Mouse (Mus musculus) adrenal gland, adult 2 months (tissue): Measurements from ENCODE around the gene Dctpp1. TPM values are rescaled to one million over a fixed set of nuclear protein-coding genes. Genes with fewer than 3 reads are reported as not detected.

Experiments used
- DNase-seq: peaks from one replicate; pipeline ENCODE4 v3.0.0; 2021
- polyA plus RNA-seq: library from polyadenylated mRNA; depleted of rRNA; stranded (reverse); fragments of >200 nt; gene quantifications from 2 replicates; pipeline ENCODE4 v1.2.3, GENCODE M21; 2012
- total RNA-seq, 2 experiments: library from RNA; stranded (reverse); gene quantifications; 2 replicates each; pipeline ENCODE4 v1.2.3; 2021

Dctpp1 gene
- total and polyA plus RNA-seq, 3 experiments = 34.7 to 57.1 (median 37.6) TPM

DNA sequence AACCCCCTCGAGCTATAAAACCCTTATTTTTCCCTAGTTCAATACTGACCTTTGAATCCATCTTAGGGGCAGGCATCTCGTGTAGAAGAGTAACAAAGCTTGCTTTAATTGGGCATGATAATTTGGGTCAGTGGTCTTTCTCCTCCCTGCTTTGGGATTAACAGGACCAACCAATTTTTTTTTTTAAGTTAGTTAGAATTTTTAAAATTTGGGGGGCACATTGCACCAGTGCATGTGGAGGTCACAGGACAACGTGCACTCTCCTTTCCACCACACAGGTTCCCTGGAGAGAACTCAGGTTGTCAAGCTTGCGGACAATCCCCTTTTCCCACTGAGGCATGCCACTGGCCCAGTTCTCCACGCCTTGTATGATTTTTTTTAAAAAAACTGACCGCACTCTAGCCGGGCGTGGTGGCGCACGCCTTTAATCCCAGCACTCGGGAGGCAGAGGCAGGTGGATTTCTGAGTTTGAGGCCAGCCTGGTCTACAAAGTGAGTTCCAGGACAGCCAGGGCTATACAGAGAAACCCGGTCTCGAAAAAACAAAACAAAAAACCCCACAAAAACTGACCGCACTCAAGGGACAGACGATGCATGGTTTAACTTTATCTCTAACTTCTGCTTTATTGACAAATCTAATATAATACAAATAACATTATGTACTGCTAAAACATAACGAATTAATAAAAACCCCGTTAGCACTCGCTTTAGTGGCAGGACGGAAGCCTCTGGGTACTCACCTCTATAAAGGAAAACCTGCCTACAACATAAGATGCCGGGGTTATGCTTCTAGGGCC is 28.5 kb downstream of the Dctpp1 start:
- DNase-seq = no peak

DNA sequence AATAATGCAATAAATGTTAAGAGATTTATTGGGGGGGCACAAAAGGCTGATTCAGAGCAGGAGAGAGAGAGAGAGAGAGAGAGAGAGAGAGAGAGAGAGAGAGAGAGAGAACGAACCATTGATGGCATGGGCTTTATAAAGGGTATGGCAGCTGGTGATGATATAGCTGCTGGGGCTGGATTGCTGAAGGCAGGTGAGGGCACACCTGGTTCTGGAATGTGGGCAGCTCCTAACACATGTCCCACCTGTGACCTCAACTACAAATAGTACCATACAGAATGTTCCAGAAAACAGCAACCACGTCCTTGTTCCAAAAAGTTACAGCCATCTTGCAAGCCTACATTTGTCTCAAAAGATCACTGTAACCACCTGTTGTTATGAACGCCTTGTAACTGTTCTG is 29.1 kb downstream of the Dctpp1 start:
- DNase-seq = no peak

DNA sequence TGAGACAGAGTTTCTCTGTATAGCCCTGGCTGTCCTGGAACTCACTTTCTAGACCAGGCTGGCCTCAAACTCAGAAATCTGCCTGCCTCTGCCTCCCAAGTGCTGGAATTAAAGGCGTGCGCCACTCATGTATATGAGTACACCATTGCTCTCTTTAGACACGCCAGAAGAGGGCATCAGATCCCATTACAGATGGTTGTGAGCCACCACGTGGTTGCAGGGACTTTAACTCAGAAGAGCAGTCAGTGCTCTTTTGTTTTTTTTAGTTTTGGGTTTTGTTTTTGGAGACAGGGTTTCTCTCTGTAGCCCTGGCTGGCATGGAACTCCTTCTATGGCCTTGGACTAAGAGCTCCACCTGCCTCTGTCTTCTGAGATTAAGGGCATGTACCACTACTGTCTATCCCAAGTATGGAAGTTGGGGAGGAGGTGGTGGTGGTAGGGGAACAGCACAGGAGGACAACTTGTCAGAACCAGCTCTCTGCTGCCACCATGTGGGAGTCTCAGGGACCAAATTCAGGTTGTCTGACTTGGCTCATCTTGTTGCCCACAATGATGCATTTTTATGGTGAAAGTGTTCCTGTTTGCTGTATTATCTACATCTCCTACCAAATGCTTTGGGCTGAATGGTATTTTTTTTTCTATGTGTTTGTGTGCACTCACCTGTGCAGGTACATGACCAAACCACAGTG is 31.8 kb downstream of the Dctpp1 start:
- DNase-seq = peak; percentile 83

DNA sequence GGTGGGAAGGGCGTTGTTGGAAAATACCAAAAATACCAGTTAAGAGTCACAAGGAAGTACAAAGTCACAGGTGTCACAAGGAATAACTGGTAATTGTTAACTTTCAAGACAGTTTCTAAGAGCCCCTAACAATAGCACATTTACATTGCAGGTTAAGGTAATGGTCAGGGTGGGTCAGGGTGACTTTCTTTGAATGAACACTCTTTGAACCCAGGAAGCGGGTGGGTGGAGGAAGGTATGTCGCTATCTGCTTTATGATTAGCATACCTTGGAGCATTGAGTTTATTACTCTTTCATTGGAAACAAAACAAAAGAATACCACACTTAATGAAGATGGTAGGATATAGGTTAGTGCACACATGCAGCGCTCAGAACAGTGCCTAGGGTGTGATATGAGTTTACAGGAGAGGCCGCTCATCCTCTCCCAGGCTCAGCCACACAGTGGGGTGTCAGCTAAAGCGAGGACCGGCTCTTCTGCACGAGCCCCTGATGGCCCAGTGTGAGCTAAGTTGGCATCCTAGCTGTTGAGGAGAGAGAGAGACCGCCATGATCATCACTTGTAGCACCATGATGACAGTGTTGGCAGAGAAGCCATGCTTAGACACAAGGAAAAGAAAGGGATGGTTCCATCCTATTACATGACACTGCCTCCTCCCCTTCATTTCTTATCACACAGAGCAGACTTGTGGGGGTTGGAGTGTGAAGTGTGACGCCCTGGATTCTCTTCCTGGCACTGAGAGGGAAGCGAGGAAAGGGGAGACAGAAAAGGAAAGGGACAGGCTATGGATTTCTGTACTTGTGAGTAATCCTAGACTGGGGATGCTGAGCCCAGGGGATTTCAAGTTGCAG is 35.1 kb downstream of the Dctpp1 start:
- DNase-seq = no peak

DNA sequence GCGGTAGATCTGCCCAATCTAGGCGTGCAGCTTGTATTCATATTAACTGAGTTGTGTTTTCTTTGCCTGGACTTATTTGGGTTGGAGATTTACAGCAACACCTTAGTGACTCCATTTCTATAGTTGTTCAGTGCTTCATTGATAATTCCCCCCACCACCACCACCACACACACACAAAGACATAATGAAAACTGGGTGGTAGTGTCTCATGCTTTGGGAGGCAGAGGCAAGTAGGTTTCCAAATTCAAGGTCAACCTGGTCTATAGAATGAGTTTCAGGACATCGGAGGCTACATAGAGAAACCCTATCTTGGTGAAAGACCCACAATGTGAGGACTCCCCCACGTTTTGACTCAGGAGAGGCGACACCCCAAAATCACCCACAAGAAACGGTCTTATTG is 35.9 kb downstream of the Dctpp1 start:
- DNase-seq = no peak

DNA sequence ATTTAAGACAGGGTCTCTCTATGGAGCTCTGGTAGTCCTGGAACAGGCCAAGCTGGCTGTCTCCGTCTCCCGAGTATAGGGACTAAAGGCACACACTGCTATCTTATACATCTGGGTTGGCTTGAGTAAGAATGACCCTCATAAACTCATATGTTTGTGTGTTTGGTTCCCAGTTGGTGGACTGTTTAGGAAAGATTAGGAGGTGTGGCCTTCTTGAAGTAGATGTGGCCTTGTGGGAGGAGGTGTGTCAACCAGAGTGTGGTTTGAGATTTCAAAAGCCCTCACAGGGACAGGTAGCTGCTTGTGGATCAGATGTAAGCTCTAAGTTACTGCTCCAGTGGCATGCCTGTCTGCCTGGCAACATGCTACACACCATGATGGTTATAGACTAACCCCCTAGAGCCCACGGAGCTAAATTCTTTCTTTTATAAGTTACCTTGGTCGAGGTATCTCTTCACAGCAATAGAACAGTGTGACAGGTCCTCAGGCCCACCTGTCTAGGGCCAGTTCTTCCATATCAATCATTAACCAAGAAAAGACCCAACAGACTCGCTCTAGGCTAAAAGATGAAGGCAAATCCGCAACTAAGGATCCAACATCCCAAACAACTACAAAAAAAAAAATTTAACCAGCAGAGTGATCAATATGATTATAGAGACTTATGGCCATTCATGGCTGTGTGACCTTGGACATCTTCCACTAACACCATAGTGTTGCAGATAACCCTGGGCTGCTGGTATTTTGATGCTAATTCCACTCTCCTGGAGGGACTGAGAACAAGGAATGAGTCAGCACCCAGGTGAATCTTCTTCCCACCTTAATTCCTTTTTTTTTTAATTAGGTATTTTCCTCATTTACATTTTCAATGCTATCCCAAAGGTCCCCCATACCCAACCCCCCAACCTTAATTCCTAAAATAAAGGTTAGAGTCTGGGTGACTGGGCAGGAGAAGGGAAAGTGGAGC is 36.7 kb downstream of the Dctpp1 start:
- no peak for DNase-seq

DNA sequence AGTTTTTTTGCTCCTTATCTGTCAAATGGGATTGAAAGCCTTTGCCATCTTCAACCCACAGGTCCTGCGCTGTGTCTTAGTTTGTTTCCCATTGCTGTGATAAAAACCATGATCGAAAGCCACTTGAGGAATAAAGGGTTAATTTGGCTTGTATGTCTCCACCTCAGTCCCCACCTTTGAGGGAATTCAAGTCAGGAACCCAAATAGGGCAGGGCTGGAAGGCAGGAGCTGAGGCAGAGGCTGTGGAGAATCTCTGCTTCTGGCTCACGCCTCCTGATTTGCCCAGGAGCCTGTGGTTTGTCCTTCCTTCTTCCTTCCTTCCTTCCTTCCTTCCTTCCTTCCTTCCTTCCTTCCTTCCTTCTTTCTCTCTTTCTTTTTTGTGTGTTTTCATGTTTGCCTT is 37.4 kb downstream of the Dctpp1 start:
- DNase-seq = no peak

DNA sequence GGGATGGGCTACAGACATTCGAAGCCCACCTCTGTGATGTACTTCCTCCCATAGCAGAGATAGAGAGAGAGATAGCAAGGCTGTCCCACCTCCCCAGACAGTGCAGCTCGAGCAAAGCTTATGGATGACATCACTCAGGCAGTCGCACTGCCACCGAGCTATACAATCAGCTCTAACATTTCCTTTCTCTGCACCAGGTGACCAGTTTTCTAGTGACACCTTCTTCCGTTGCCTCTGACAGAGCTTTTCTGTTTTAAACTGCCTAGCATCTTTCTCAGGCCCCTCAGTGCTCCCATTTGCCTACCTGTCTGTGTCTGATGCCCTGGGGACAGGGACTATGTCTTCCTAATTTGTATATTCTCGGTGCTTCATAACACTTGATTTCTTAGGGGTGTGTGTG is 40.1 kb downstream of the Dctpp1 start:
- no peak for DNase-seq

DNA sequence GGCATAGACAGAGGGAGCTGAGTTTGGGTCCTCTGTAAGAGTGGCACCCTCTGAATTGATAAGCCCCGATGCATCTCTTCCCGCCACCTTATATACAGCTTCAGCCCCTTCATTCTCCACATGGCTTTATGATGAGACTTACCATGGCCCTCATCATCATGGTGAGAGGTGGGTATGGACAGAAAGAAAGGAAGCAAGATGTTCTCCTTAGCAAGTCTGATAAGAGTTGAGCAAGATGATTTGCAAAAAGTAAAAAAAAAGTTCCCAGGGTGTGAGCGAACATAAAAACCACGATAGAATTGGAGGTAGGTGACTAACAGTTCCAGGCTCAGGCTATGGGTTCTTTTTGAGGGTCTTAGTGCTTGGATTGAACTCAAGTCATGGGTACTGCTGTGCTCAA is 41.8 kb downstream of the Dctpp1 start:
- DNase-seq = no peak

DNA sequence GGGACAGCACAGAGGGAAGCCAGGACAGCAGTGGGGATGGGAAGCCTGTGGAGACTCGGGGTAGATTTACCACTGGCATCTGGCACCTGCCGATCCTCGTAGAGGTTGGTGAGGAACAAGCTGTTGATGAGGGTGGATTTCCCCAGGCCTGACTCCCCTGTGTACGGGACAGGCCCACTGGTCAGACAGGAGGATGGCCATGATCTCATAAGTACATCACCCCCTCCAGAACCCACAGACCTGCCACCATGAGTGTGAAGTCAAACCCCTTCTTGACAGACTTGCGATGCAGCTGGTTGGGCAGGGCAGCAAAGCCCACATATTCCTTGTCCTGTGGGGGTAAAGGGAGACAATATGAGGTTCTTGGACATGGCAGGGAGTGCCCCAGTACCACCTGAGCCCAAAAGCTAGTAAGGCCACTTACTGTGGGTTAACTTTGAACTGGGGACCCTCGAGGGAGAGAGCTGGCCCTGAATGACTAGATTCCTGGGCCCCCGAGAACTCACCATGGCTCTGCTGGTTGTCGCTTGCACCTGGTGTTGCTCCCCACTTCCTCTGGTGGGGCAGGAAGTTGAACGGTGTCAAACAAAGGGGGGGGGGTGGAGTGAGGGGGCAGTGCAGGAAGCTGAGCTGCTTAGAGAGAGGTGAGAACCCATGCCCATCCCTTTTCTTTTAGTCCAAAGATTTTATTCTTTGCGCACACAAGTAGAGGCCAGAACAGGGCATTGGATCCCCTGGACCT is 42.4 kb downstream of the Dctpp1 start:
- DNase-seq = no peak

DNA sequence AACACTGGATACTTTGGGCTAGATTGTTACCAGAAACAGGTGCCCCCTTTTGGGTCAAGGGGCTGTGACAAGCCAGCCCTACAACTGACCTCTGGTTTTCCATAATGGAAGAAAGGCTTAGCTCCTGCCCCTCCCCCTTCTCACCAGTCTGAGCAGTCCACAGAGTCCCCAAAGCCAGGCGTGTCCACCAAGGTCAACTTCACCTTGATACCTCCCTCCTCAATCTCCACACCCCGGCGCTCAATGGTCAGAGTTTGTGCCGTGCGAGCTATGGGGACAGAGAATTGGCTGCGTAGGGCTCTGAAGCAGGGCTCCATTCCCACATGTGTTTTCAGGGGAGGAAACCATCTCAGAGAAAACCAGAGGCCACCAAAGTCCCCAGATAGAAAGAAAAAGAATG is 43.0 kb downstream of the Dctpp1 start:
- no peak for DNase-seq

DNA sequence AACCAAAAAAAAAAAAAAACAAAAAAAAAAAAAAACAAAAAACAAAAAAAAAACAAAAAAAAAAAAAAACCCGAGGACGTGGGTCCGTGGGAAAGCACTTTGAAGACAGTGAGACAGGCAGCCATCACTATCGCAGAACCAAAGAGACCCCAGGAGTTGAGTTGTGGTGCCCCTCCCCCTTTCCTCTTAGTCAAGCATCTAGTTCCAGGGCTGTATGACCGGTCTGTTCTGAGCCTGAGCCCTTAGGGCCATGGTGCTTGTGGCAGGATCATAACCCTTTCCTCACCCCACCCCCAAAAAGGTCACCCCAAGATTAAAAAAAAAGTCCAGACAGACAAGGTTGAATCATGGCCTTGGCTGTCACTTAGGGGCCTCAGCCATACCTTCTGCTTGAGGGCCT is 44.2 kb downstream of the Dctpp1 start:
- DNase-seq = no peak

DNA sequence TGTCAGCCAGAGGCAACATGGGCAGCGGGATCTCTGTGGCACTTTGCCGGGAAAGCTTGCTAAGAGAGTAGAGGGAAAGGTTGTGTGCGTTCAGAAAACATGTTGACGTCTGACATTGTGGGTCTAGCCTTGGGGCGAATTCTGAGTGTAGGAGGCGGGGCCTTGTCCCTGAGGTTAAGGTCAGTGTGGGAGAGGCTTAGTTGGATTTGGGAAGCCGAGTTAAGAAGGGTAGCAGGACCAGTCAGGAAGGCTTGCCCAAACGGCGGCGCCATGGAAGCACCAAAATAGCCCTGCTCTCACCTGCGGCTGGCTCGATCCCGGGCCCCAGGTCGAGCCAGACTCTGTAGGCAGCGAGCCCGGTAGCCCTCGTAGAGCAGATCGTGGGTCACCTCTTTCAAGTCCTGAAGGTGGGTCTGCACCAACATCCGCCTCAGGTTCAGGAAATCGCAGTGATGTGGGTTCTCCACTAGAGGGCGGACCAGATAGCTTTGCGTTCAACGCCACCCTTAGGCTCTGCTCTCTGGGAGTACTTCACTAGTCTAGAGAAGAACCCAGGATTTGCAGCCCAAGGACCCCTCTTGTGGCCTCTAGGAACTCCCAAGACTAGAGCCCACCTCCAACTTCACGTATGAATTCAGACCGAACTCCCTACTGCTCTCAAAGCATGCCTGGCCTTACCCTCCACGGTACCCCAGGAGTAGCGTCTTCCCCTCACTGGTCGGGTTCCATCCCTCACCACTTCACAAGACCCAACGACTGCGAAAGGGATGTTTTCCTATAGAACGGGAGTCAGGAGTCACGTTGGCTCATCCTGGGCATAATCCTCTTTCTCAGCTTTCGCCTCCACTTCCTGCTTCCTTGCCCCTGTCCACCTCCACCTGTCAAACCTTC is 45.3 kb downstream of the Dctpp1 start:
- peak; percentile 60 for DNase-seq

DNA sequence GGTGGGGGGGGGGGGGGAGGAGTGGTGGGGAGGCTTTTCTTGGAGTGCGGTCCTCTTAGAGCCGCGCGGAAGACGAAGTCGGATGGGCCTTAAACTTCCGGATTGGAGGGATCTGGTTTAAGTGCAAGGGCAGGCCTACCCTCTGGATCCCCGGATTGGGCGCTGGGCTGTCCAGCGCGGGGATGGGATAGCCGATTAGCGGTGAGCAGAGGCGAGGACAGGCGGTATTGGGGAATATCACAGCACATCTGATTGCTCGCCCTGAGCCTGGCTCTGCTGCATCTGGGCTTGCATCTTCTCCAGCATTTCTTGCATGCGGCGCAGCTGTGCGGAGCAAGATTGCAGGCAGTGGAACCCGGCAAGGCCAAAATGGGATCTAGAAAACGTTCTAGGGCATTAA is 46.0 kb downstream of the Dctpp1 start:
- DNase-seq = no peak

DNA sequence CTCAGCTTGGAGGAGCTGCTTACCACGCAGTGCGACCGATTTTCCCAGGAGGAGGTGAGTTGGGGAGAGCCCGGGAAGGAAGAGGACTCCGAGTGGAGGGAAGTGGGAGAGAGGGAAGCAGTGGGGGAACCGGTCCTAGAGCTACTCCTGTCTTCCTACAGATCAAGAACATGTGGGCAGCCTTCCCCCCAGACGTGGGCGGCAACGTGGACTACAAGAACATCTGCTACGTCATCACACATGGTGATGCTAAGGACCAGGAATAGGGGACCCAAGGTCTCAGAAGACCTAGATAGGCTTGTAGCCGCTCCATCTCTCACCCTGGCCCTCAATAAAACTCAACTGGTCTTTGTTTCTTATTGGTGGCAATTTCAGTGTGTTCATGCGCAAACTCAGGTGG is 46.6 kb downstream of the Dctpp1 start:
- no peak for DNase-seq

DNA sequence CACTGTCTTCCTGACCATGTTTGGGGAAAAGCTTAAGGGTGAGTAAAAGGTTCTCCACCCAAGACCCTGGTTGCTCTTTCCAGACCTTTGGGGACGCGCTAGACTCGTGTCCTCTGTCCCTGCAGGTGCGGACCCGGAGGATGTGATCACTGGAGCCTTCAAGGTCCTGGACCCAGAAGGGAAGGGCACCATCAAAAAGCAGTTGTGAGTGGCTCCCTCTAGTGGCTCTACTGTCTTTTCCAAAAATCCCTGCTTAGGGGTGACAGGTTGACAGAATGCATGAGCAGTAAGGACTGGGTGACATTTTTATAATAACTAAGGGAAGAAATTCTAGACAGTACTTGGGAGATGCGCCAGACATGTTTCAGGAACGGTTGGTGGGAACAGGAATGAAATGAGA is 47.0 kb downstream of the Dctpp1 start:
- no peak for DNase-seq

DNA sequence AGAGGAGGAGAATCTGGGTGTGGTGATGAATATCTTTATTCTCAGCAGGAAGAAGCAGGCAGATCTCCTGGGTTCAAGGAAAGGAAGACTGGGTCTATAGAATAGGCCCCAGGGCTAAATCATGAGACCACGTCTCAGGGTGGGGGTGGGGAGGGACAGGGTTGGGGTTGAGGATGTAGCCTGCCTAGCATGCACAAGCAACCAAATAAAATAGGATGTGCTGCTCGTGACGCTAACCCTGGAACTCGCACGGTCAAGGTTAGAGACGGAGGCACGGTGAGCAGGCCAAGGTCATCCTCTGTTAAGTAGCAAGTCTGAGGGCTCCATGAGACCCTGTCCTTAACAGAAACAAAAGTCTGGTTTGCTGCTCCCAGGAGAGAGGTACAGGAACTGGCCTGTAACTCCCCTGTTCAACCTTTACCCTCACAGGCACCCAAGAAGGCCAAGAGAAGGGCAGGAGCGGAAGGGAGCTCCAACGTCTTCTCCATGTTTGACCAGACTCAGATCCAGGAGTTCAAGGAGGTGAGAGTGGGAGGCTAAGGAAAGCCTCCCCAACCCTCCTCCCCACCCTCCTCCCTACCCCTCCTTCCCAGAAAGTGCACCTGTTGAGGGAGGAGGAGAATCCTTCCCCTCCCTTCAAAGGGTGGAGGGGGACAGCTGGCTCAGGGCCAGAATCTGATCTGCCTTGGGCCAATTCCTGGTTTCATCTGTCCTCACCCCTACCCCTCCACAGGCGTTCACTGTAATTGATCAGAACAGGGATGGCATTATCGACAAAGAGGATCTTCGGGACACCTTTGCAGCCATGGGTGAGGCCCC is 47.9 kb downstream of the Dctpp1 start:
- DNase-seq = no peak

DNA sequence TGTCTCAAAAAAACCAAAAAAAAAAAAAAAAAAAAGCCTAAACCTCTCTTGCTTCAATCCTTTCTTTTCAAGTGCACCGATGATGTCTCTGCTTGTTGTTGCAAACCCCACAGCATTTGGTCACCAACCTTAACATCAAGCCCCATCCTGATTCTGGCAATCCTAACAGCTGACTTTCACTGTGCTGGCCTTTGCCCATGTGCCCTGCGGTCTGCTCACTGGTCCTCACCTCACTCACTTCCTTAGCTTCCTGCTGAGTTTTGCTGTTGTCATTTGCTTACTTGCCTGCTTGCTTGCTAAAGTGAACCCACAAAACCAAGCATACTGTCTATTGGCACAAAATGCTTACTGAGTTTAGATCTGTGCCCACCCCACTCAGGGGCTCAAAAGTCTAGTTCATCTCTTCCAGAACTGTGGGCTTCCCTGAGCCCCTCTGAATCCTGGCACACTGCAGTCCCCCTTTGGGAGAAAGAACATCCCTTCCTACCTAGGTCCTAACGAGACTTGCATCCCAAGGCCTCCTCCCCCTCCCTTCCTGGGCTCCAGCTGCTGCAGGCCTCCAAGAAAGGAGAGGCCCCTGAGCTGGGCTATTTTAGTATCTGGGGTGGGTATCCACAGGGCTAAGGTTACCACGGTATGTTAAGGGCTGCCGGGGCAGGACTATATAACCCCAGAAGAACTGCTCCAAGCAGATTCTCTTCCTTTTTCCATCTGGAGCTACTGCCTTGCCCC is 49.3 kb downstream of the Dctpp1 start:
- DNase-seq = no peak
